Mouse (Mus musculus) stomach, embryonic 14.5 days (tissue): ENCODE measurements around the gene Sept10. TPM values are rescaled to one million over a fixed set of nuclear protein-coding genes. Genes with fewer than 3 reads are reported as not detected.

Experiments
- ATAC-seq: fragments of 200-750 bp; cut with Nextera tagmentation; 2 replicates; pipeline ENCODE4 v1.8.0; 2017; ENCODE audit warnings: low read depth, moderate TSS enrichment; ENCODE audit not compliant: insufficient number of reproducible peaks, insufficient read depth, low FRiP score
- H3K27ac ChIP-seq: fragments of 300-500 bp; sonication (generic); 2 replicates; pipeline ENCODE4 v1.5.1; 2014; ENCODE audit warnings: mild to moderate bottlenecking, low read length, moderate library complexity, mixed read lengths
- H3K27me3 ChIP-seq: fragments of 300-500 bp; sonication (generic); 2 replicates; pipeline ENCODE4 v1.6.1; 2014; ENCODE audit warnings: low read length, control low read depth, mixed read lengths; ENCODE audit not compliant: control insufficient read depth, insufficient read depth
- H3K36me3 ChIP-seq: fragments of 300-500 bp; sonication (generic); 2 replicates; pipeline ENCODE4 v1.6.1; 2014; ENCODE audit warnings: mild to moderate bottlenecking, control low read depth, low read length, moderate library complexity, mixed read lengths; ENCODE audit not compliant: control insufficient read depth, insufficient read depth
- H3K4me1 ChIP-seq: fragments of 300-500 bp; sonication (generic); 2 replicates; pipeline ENCODE4 v1.6.1; 2014; ENCODE audit warnings: low read length, control low read depth, mixed read lengths; ENCODE audit not compliant: control insufficient read depth, insufficient read depth
- H3K4me2 ChIP-seq: fragments of 300-500 bp; sonication (generic); replicated peaks from 2 replicates; pipeline ENCODE4 v1.6.1; 2014; ENCODE audit warnings: low read depth, low read length, control low read depth
- H3K4me3 ChIP-seq: fragments of 300-500 bp; sonication (generic); 2 replicates; pipeline ENCODE4 v1.5.1; 2014; ENCODE audit warnings: low read depth, low read length, control low read depth
- H3K9ac ChIP-seq: fragments of 300-500 bp; sonication (generic); replicated peaks from 2 replicates; pipeline ENCODE4 v1.6.1; 2014; ENCODE audit warnings: low read depth, mild to moderate bottlenecking, control low read depth, low read length, moderate library complexity, mixed read lengths
- H3K9me3 ChIP-seq: fragments of 300-500 bp; sonication (generic); 2 replicates; pipeline ENCODE4 v1.6.1; 2016; ENCODE audit warnings: low read depth, low read length, control low read depth; ENCODE audit not compliant: control insufficient read depth
- WGBS: fragments of 180-500 bp; shearing (Covaris S2); extraction: QIAGEN DNeasy Blood & Tissue Kit; methylation state at CpG from one replicate; pipeline ENCODE4 v1.1.7; 2014; 5-methylcytosine and 5-hydroxymethylcytosine counted together
- polyA plus RNA-seq: library from polyadenylated mRNA; unstranded; fragments of >200 nt; fragmentation: Nextera tagmentation; extraction: Ambion mirVana; gene quantifications from 2 replicates; pipeline ENCODE4 v1.2.1, GENCODE M21; 2014

Sept10 gene
- polyA plus RNA-seq, 1 experiment from 2014 or later, result 49.7 TPM

DNA sequence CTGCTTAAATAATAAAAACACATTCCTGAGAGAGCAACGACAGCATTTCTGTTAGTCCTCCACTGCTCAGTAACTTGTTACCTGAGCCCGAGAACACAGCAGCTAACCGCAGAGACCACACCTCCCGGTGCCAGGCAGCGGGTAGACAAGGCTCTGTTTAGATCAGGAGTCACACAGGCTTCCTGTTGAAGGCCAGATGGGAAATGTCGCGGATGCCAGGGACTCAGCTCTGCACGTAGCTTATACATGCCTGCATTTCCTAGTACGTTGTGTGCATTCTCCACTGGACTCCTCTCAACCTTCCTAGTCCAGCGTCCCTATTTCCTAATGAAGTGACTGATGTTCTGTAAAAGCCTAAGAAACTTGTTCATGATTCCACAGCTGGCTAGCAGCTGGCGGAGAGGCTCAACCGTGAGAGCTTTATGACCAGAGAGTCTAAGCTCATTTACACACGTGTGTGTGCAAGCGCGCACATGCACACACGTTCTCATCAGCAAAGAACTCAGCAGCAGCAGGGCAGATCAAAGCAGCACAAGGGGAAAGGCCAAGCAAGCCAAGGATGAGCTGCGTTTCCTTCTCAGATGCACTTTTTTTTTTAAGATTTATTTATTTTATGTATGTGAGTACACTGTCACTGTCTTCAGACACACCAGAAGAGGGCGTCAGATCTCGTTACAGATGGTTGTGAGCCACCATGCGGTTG is 89.6 kb downstream of the Sept10 start:
- 46% methylated on average over 20 of the region's 20 CpGs for WGBS
- no peak overlapping the region for H3K27ac ChIP-seq
- H3K4me2 ChIP-seq, result peak overlapping the region; percentile 7; the same call in 1 of the 2 replicates
- ATAC-seq, result peak; percentile 28; the same call in 1 of the 2 replicates
- no peaks in the 10 kb centered on the region for H3K27me3 ChIP-seq
- no peak overlapping the region for H3K4me3 ChIP-seq
- no peaks in the 10 kb centered on the region for H3K9me3 ChIP-seq
- no peak overlapping the region for H3K9ac ChIP-seq
- H3K4me1 ChIP-seq, result peaks cover 4% of the 10 kb centered on the region
- H3K36me3 ChIP-seq, result no peaks in the 10 kb centered on the region

DNA sequence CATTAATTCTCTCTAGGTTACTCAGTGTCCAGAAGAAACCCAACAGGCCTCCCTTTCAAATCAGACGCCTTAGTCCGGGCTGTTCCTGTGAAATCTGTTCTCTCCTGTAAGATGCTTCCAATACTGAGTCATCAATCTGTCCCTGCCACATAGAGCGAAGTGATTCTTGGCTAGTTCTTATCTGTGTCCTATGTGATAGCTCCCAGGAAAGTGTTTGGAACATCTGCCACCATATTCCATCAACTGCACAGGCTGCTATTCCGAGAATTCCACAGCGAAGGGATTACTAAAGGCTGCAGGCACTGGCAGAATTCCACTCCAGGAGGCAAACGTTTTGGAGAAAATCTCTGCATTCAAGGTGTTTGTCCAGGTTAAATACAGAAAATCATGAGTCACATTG is 94.0 kb downstream of the Sept10 start:
- Histone ChIP-seq H3K36me3 (no peaks in the 10 kb centered on the region), H3K4me2 (no peak overlapping the region), H3K27me3 (no peaks in the 10 kb centered on the region), H3K9ac (no peak overlapping the region), H3K4me3 (no peak overlapping the region), H3K27ac (no peak overlapping the region), H3K9me3 (no peaks in the 10 kb centered on the region), H3K4me1 (peaks cover 4% of the 10 kb centered on the region)
- no peak for ATAC-seq
- 58% methylated on average over 6 of the region's 6 CpGs for WGBS

DNA sequence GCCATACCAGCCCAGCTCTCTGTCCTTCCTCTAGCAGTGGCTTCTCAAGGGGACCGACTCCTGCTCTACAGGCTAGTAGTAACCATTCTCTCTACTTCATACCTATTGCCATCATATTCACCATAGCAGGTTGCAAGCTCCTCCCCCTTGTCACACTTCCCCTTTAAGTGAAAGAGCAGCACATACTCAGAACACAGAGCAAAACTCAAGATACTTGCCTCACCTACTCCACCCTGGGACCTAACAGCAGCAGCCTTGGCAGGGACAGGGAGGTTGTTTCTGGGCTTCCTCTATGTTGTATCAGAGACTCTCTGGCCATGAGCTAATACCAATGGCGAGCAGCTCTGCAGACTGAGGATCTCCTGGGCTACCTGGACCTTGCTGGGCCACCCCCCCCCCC is 96.2 kb downstream of the Sept10 start:
- no peak overlapping the region for H3K4me3 ChIP-seq
- ATAC-seq, result no peak
- no peaks in the 10 kb centered on the region for H3K27me3 ChIP-seq
- no peaks in the 10 kb centered on the region for H3K36me3 ChIP-seq
- H3K9ac ChIP-seq, result no peak overlapping the region
- WGBS, result 87% methylated on average over 2 of the region's 2 CpGs
- H3K4me2 ChIP-seq, result no peak overlapping the region
- no peaks in the 10 kb centered on the region for H3K9me3 ChIP-seq
- H3K4me1 ChIP-seq, result no peaks in the 10 kb centered on the region
- H3K27ac ChIP-seq, result no peak overlapping the region

DNA sequence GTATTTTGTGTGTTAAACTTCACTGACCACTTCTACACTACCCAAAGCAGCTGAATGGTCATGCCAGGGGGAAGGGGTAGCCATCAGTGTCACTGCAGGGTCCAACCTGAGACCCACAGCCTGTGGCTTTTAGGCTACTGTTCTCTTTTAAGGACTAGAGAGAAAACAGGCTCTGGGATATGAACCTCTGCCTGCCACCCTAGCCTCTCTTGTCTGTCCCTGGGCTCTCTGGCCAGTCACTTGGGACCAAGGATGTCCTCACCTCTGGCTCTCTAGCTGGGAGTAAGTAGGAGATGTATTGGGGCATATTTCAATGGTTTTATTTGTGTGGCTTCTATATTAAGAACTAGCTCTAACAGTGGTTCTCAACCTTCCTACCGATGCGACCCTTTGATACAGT is 101.8 kb downstream of the Sept10 start:
- Histone ChIP-seq H3K9me3 (no peaks in the 10 kb centered on the region), H3K4me1 (no peaks in the 10 kb centered on the region), H3K9ac (no peak overlapping the region), H3K27ac (no peak overlapping the region), H3K27me3 (no peaks in the 10 kb centered on the region), H3K4me3 (no peak overlapping the region), H3K36me3 (no peaks in the 10 kb centered on the region), H3K4me2 (no peak overlapping the region)
- no peak for ATAC-seq
- WGBS, result 92% methylated on average over 2 of the region's 2 CpGs

DNA sequence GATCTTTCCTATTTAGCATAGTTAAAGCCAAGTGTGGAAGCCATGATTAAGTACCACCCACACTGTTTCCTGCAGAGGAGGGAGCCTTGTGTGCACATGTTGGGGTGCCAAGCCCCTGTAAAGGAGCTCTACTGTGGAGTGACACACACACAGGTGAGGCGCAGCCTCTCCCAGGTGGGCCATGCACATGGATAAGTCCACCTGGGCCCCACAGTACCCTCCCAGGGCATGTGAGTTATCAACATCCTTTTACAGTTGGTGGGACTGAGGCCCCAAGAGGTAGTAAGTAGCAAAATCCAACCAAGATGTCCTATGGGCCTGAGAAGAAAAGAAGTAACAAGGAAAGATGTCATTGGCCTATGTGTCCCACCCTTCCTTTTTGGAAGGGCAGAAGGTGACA is 102.6 kb downstream of the Sept10 start:
- Histone ChIP-seq H3K9me3 (no peaks in the 10 kb centered on the region), H3K4me2 (no peak overlapping the region), H3K9ac (no peak overlapping the region), H3K27me3 (no peaks in the 10 kb centered on the region), H3K4me3 (no peak overlapping the region), H3K27ac (no peak overlapping the region), H3K36me3 (no peaks in the 10 kb centered on the region), H3K4me1 (no peaks in the 10 kb centered on the region)
- ATAC-seq, result no peak
- WGBS, result 100% methylated on average over 1 of the region's 1 CpGs

DNA sequence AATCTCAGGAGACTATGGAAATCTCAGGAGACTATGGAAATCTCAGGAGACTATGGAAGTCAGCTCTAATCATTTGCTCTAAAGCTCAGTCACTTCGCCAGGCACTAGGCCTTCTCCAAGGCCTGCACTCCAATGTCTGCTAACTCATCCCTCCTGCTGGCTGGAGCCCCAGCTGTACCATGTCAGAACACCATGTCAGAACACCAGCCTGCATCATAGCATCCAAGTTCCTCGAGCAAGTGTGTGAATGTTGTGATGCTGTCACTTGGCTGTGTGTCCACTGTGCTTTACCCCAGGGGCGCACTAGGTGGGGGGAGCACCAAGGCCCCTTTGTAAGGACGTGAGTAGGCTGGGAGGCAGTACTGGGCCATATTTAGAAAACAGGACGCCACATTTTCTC is 104.1 kb downstream of the Sept10 start:
- 68% methylated on average over 5 of the region's 5 CpGs for WGBS
- no peaks in the 10 kb centered on the region for H3K36me3 ChIP-seq
- no peaks in the 10 kb centered on the region for H3K27me3 ChIP-seq
- H3K4me2 ChIP-seq, result no peak overlapping the region
- no peak overlapping the region for H3K9ac ChIP-seq
- ATAC-seq, result no peak
- no peaks in the 10 kb centered on the region for H3K9me3 ChIP-seq
- H3K27ac ChIP-seq, result no peak overlapping the region
- no peak overlapping the region for H3K4me3 ChIP-seq
- H3K4me1 ChIP-seq, result no peaks in the 10 kb centered on the region

DNA sequence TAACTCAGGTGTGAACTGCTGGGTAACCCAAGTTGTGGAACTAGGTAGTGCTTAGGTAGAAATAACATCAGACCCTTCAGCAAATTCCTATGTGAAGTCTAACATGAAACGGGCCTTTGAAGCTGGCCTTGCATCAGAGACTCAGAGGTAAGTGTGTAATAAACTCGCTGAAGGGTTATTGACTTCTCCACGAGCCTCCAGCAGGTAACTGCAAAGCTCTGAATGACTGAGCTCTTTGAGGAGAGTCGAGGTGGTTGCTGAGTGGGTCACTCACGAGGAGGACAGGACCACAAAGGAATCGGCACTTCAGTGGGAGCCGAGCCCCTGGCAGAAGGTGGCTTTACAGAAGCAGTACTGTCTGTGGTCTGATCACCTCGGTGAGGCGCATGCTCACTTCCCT is 105.3 kb downstream of the Sept10 start:
- no peak overlapping the region for H3K4me2 ChIP-seq
- ATAC-seq, result no peak
- WGBS, result 74% methylated on average over 9 of the region's 9 CpGs
- no peaks in the 10 kb centered on the region for H3K27me3 ChIP-seq
- H3K36me3 ChIP-seq, result no peaks in the 10 kb centered on the region
- no peaks in the 10 kb centered on the region for H3K9me3 ChIP-seq
- no peak overlapping the region for H3K4me3 ChIP-seq
- no peak overlapping the region for H3K9ac ChIP-seq
- H3K27ac ChIP-seq, result no peak overlapping the region
- no peaks in the 10 kb centered on the region for H3K4me1 ChIP-seq

DNA sequence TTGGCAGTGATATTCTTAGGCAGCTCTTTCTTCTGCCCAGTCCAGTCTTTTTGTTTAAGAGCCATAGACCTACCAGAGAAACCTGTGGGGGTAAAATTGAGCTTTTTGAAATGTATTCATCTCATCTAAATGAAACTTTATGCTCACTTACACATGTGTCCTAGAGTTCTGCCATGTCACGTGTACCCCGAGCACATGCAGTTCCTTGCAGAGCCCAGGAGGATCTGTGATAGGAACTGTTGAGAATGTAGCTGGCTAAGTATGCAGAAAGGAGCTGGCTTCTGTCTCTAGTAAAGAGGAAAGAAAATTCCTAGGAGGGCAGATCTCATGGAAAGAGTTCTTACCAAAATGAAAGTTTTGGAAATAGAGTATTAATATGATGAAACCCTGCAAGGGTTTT is 106.0 kb downstream of the Sept10 start:
- H3K27ac ChIP-seq, result no peak overlapping the region
- H3K27me3 ChIP-seq, result no peaks in the 10 kb centered on the region
- WGBS, result 88% methylated on average over 2 of the region's 2 CpGs
- H3K4me2 ChIP-seq, result no peak overlapping the region
- H3K36me3 ChIP-seq, result no peaks in the 10 kb centered on the region
- H3K9me3 ChIP-seq, result no peaks in the 10 kb centered on the region
- H3K4me3 ChIP-seq, result no peak overlapping the region
- ATAC-seq, result no peak
- H3K4me1 ChIP-seq, result no peaks in the 10 kb centered on the region
- H3K9ac ChIP-seq, result no peak overlapping the region
